Mouse (Mus musculus) heart, postnatal 0 days (tissue): ENCODE data around the gene Klf12.

Source experiments
- CTCF ChIP-seq: IDR thresholded peaks from 2 replicates; pipeline ENCODE4 v1.5.1; 2016; ENCODE audit warnings: antibody characterized with exemption, control low read depth, low read depth
- EP300 ChIP-seq: IDR thresholded peaks from 2 replicates; pipeline ENCODE4 v1.6.1; 2016; ENCODE audit warnings: antibody characterized with exemption, low read depth

DNA sequence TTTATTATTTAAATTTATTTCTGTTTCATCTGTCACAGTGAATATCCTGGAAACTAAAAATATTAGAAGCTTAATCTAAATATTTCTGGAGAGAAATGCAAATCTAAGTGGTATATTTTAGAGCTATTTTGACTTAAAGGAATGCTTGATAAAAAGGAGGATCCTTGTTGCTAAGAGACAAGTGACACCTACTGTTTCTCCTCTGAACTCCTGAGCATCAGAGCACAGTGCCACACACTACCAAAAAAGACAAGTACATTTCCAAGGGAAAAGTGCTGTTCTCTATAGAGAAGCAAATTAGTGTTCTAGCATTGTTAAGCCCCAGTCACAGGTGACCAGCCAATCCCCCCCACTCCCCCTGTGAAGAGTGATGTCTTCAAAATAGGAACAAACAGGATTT is 127.8 kb downstream of the Klf12 start:
- TF ChIP-seq CTCF (no peak), EP300 (no peak)
